Mouse (Mus musculus) kidney, postnatal 0 days (tissue): ENCODE measurements around the gene Kif18a. TPM values are rescaled to one million over a fixed set of nuclear protein-coding genes. Genes with fewer than 3 reads are reported as not detected.

ENCODE experiments used
- ATAC-seq: fragments of 200-750 bp; cut with Nextera tagmentation; replicated peaks from 2 replicates; pipeline ENCODE4 v1.8.0; 2017; ENCODE audit warnings: low read depth, moderate number of reproducible peaks, moderate TSS enrichment, moderate library complexity; ENCODE audit not compliant: low FRiP score
- DNase-seq: peaks from one replicate; pipeline ENCODE4 v3.0.0-alpha.2; 2016; ENCODE audit warnings: low spot score
- H3K27ac ChIP-seq: fragments of 300-500 bp; sonication (generic); 2 replicates; pipeline ENCODE4 v1.5.1; 2014; ENCODE audit warnings: mild to moderate bottlenecking
- H3K27me3 ChIP-seq: fragments of 300-500 bp; sonication (generic); 2 replicates; pipeline ENCODE4 v1.6.1; 2014; ENCODE audit warnings: low read length, mixed read lengths; ENCODE audit not compliant: insufficient read depth
- H3K36me3 ChIP-seq: fragments of 300-500 bp; sonication (generic); 2 replicates; pipeline ENCODE4 v1.6.1; 2014; ENCODE audit warnings: low read length, mixed read lengths; ENCODE audit not compliant: insufficient read depth
- H3K4me1 ChIP-seq: fragments of 300-500 bp; sonication (generic); replicated peaks from 2 replicates; pipeline ENCODE4 v1.6.1; 2014; ENCODE audit warnings: antibody characterized with exemption, low read length, mixed read lengths; ENCODE audit not compliant: insufficient read depth
- H3K4me2 ChIP-seq: fragments of 300-500 bp; sonication (generic); 2 replicates; pipeline ENCODE4 v1.6.1; 2014; ENCODE audit warnings: mild to moderate bottlenecking, low read length, moderate library complexity, mixed read lengths
- H3K4me3 ChIP-seq: fragments of 300-500 bp; sonication (generic); replicated peaks from 2 replicates; pipeline ENCODE4 v1.5.1; 2014; ENCODE audit warnings: low read depth, low read length
- H3K9ac ChIP-seq: fragments of 300-500 bp; sonication (generic); 2 replicates; pipeline ENCODE4 v1.6.1; 2014; ENCODE audit warnings: low read depth, low read length
- H3K9me3 ChIP-seq: fragments of 300-500 bp; sonication (generic); replicated peaks from 2 replicates; pipeline ENCODE4 v1.6.1; 2016; ENCODE audit warnings: low read length, inconsistent platforms, mixed read lengths
- CTCF ChIP-seq: IDR thresholded peaks from 2 replicates; pipeline ENCODE4 v1.5.1; 2016; ENCODE audit warnings: antibody characterized with exemption, low read depth, mild to moderate bottlenecking, moderate library complexity
- WGBS: fragments of 180-500 bp; shearing (Covaris S2); extraction: QIAGEN DNeasy Blood & Tissue Kit; methylation state at CpG from one replicate; pipeline ENCODE4 v1.1.7; 2014; 5-methylcytosine and 5-hydroxymethylcytosine counted together
- polyA plus RNA-seq: library from polyadenylated mRNA; unstranded; fragments of >200 nt; fragmentation: Nextera tagmentation; extraction: Ambion mirVana; gene quantifications from 2 replicates; pipeline ENCODE4 v1.2.1, GENCODE M21; 2015

Gene Kif18a
- polyA plus RNA-seq, 1 experiment from 2014 or later = 9.5 TPM

- DNase-seq (no peak), ATAC-seq (no peak)
- H3K27ac ChIP-seq = no peak overlapping the region
- H3K9ac ChIP-seq = no peak overlapping the region
- 96% methylated on average over 3 of the region's 3 CpGs for WGBS
- H3K27me3 ChIP-seq = no peaks in the 10 kb centered on the region
- H3K36me3 ChIP-seq = no peaks in the 10 kb centered on the region
- no peak for TF ChIP-seq CTCF
- no peaks in the 10 kb centered on the region for H3K4me1 ChIP-seq
- no peaks in the 10 kb centered on the region for H3K9me3 ChIP-seq
- no peak overlapping the region for H3K4me2 ChIP-seq
- no peak overlapping the region for H3K4me3 ChIP-seq
These were observed 21.7 kb downstream of the Kif18a start for GRCm38 (mm10) chr2:109302234-109302633.

GRCm38 (mm10) chr2:109303638-109304037 lies 23.1 kb downstream of the Kif18a start:
- Histone ChIP-seq H3K36me3 (no peaks in the 10 kb centered on the region), H3K4me2 (no peak overlapping the region), H3K9ac (no peak overlapping the region), H3K4me3 (no peak overlapping the region), H3K27ac (no peak overlapping the region), H3K27me3 (no peaks in the 10 kb centered on the region), H3K9me3 (no peaks in the 10 kb centered on the region), H3K4me1 (no peaks in the 10 kb centered on the region)
- DNase-seq = no peak
- no peak for TF ChIP-seq CTCF
- ATAC-seq = no peak

GRCm38 (mm10) chr2:109311369-109311768 lies 30.8 kb downstream of the Kif18a start:
- Histone ChIP-seq H3K9me3 (no peaks in the 10 kb centered on the region), H3K36me3 (0 out of 2 replicates have a peak, but pooled peaks cover 5% of the 10 kb centered on the region), H3K27ac (no peak overlapping the region), H3K4me3 (no peak overlapping the region), H3K9ac (no peak overlapping the region), H3K4me2 (no peak overlapping the region), H3K27me3 (no peaks in the 10 kb centered on the region), H3K4me1 (no peaks in the 10 kb centered on the region)
- DNase-seq (no peak), ATAC-seq (no peak)
- WGBS = 96% methylated on average over 5 of the region's 5 CpGs
- TF ChIP-seq CTCF = no peak

GRCm38 (mm10) chr2:109331807-109332206 lies 51.3 kb downstream of the Kif18a start:
- H3K4me1 ChIP-seq = no peaks in the 10 kb centered on the region
- WGBS = 98% methylated on average over 1 of the region's 1 CpGs
- TF ChIP-seq CTCF = no peak
- no peak overlapping the region for H3K4me2 ChIP-seq
- H3K9ac ChIP-seq = no peak overlapping the region
- DNase-seq (no peak), ATAC-seq (no peak)
- 0 out of 2 replicates have a peak, but pooled peaks cover 4% of the 10 kb centered on the region for H3K36me3 ChIP-seq
- no peak overlapping the region for H3K4me3 ChIP-seq
- H3K27ac ChIP-seq = no peak overlapping the region
- no peaks in the 10 kb centered on the region for H3K9me3 ChIP-seq
- no peaks in the 10 kb centered on the region for H3K27me3 ChIP-seq

- Histone ChIP-seq H3K36me3 (peaks cover 7% of the 10 kb centered on the region; the same call in 1 of the 2 replicates), H3K9me3 (no peaks in the 10 kb centered on the region), H3K9ac (no peak overlapping the region), H3K4me3 (no peak overlapping the region), H3K4me2 (no peak overlapping the region), H3K4me1 (no peaks in the 10 kb centered on the region), H3K27ac (no peak overlapping the region), H3K27me3 (no peaks in the 10 kb centered on the region)
- no peak for DNase-seq
- ATAC-seq = no peak
- no peak for TF ChIP-seq CTCF
- 96% methylated on average over 5 of the region's 5 CpGs for WGBS
These were observed 53.7 kb downstream of the Kif18a start for GRCm38 (mm10) chr2:109334237-109334636.

DNA sequence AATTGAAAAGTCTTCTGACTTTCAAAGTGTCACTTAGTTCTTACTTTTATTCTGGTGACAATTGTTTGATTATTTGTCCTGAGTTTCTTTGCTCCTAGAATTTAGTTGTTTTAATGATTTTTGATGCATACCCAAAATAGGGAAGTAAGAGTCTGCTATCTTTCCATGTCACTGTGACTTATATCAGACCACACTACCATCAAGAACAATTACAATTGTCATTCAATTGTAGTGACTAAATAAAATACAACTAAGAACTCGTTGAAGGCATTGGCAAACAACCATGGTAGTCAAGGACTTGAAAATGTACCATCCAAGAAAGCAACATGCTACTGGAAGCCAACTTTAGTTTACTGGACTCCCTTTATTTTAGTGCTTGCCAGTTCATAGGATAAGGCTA lies 55.2 kb downstream of the Kif18a start:
- no peak for DNase-seq
- TF ChIP-seq CTCF = no peak
- Histone ChIP-seq H3K9me3 (no peaks in the 10 kb centered on the region), H3K4me2 (no peak overlapping the region), H3K9ac (no peak overlapping the region), H3K36me3 (peaks cover 8% of the 10 kb centered on the region; the same call in 1 of the 2 replicates), H3K4me3 (no peak overlapping the region), H3K4me1 (no peaks in the 10 kb centered on the region), H3K27ac (no peak overlapping the region), H3K27me3 (no peaks in the 10 kb centered on the region)
- WGBS = 85% methylated on average over 1 of the region's 1 CpGs
- ATAC-seq = no peak

GRCm38 (mm10) chr2:109345386-109345785 lies 64.8 kb downstream of the Kif18a start:
- no peak for ATAC-seq
- 91% methylated on average over 4 of the region's 4 CpGs for WGBS
- Histone ChIP-seq H3K4me2 (no peak overlapping the region), H3K4me3 (no peak overlapping the region), H3K4me1 (no peaks in the 10 kb centered on the region), H3K9me3 (no peaks in the 10 kb centered on the region), H3K36me3 (no peaks in the 10 kb centered on the region), H3K27me3 (no peaks in the 10 kb centered on the region), H3K27ac (no peak overlapping the region), H3K9ac (no peak overlapping the region)
- DNase-seq = no peak
- no peak for TF ChIP-seq CTCF
